Mouse (Mus musculus): ENCODE results near the gene BC053393. TPM values are rescaled to one million over a fixed set of nuclear protein-coding genes. Genes with fewer than 3 reads are reported as not detected.

BC053393 gene
- polyA plus RNA-seq (2015; fragmentation: Nextera tagmentation; extraction: Ambion mirVana) = not detected in 2 replicates

DNA sequence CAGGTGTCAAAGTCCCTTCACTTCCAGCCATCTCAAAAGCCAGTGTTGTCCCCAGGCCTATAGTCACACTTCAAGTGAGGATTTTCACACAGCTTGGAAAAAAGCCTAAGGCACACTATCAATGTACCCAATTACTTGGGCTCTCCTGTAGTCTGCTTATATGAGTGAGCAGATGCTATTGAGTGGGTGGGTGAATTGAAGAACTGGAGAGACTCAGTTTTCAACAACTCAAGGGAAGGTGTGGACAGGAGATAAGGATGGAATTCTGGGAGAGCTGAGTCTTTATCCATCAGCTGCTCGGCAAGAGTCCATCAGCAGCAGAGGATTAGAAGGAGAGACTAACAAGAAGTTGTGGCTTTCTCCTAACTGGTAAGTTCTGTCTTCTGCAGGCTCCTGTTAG, at the start of gene BC053393:
Gene BC053393, plus strand, starts transcription at position 210 of the 400 bp plus-strand sequence.
- H3K27ac ChIP-seq (replicated peaks) = no peak within 1 kb of the TSS
- ATAC-seq (ENCODE audit: low FRiP score, low TSS enrichment) = no peak
- no peaks in the 10 kb centered on the region for H3K4me1 ChIP-seq (replicated peaks; ENCODE audit: control insufficient read depth, insufficient read depth)
- H3K4me3 ChIP-seq (ENCODE audit: low read depth, low read length) = no peak within 1 kb of the TSS
- no peaks in the 10 kb centered on the region for H3K36me3 ChIP-seq (ENCODE audit: control insufficient read depth, insufficient read depth, low read length)
- no peak for DNase-seq (ENCODE audit: low spot score)
- H3K4me2 ChIP-seq (replicated peaks; ENCODE audit: low read depth) = no peak within 1 kb of the TSS
- H3K9me3 ChIP-seq (ENCODE audit: control insufficient read depth, low read length) = no peaks in the 10 kb centered on the region
- TF ChIP-seq EP300 (optimal IDR thresholded peaks at IDR 0.05) (no peak), CTCF (IDR thresholded peaks at IDR 0.05; ENCODE audit: low read depth) (no peak)
- H3K27me3 ChIP-seq (ENCODE audit: control insufficient read depth, insufficient read depth, low read length) = no peaks in the 10 kb centered on the region
- WGBS = 50% methylated on average over 1 of the region's 1 CpGs
- H3K9ac ChIP-seq (ENCODE audit: low read length) = no peak within 1 kb of the TSS

GRCm38 (mm10) chr11:46522719-46523118, 48.6 kb upstream of the BC053393 start:
- Histone ChIP-seq H3K4me3 (ENCODE audit: low read depth, low read length) (no peak overlapping the region), H3K4me1 (replicated peaks; ENCODE audit: control insufficient read depth, insufficient read depth) (no peaks in the 10 kb centered on the region), H3K27ac (replicated peaks) (no peak overlapping the region), H3K4me2 (replicated peaks; ENCODE audit: low read depth) (no peak overlapping the region), H3K36me3 (ENCODE audit: control insufficient read depth, insufficient read depth, low read length) (no peaks in the 10 kb centered on the region), H3K9me3 (ENCODE audit: control insufficient read depth, low read length) (no peaks in the 10 kb centered on the region), H3K27me3 (ENCODE audit: control insufficient read depth, insufficient read depth, low read length) (no peaks in the 10 kb centered on the region), H3K9ac (ENCODE audit: low read length) (no peak overlapping the region)
- DNase-seq (ENCODE audit: low spot score) (no peak), ATAC-seq (ENCODE audit: low FRiP score, low TSS enrichment) (no peak)
- TF ChIP-seq EP300 (optimal IDR thresholded peaks at IDR 0.05) (no peak), CTCF (IDR thresholded peaks at IDR 0.05; ENCODE audit: low read depth) (peak; percentile 51)
- 75% methylated on average over 3 of the region's 3 CpGs for WGBS

DNA sequence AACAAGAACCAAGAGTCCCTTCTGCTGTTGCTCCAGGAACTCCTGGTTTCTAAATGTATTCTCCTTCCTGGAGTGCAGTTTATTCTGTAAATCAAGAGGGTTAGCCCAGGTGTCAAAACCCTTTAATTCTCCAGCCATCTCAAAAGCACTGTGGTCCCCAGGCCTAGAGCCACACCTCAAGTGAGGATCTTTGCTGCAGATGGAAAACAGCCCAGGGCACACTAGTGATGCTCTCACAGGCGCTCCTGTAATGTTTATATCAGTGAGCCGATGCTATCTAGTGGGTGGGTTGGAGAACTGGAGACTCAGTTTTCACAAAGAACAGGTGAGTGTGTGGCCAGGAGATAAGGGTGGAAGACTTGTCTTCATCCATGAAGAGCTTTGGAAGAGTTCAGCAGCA, 47.4 kb upstream of the BC053393 start, which contains the start of gene Gm12169:
Gene Gm12169, plus strand, starts transcription at position 301 of the 400 bp plus-strand sequence.
- Histone ChIP-seq H3K36me3 (ENCODE audit: control insufficient read depth, insufficient read depth, low read length) (no peaks in the 10 kb centered on the region), H3K27ac (replicated peaks) (no peak within 1 kb of the TSS), H3K9me3 (ENCODE audit: control insufficient read depth, low read length) (no peaks in the 10 kb centered on the region), H3K4me3 (ENCODE audit: low read depth, low read length) (no peak within 1 kb of the TSS), H3K9ac (ENCODE audit: low read length) (no peak within 1 kb of the TSS), H3K4me2 (replicated peaks; ENCODE audit: low read depth) (no peak within 1 kb of the TSS), H3K27me3 (ENCODE audit: control insufficient read depth, insufficient read depth, low read length) (no peaks in the 10 kb centered on the region), H3K4me1 (replicated peaks; ENCODE audit: control insufficient read depth, insufficient read depth) (no peaks in the 10 kb centered on the region)
- no peak for DNase-seq (ENCODE audit: low spot score)
- 82% methylated on average over 2 of the region's 2 CpGs for WGBS
- no peak for TF ChIP-seq EP300 (optimal IDR thresholded peaks at IDR 0.05)
- TF ChIP-seq CTCF (IDR thresholded peaks at IDR 0.05; ENCODE audit: low read depth) = no peak
- no peak for ATAC-seq (ENCODE audit: low FRiP score, low TSS enrichment)

- Histone ChIP-seq H3K27ac (replicated peaks) (no peak overlapping the region), H3K9me3 (ENCODE audit: control insufficient read depth, low read length) (no peaks in the 10 kb centered on the region), H3K27me3 (ENCODE audit: control insufficient read depth, insufficient read depth, low read length) (no peaks in the 10 kb centered on the region), H3K9ac (ENCODE audit: low read length) (no peak overlapping the region), H3K4me1 (replicated peaks; ENCODE audit: control insufficient read depth, insufficient read depth) (no peaks in the 10 kb centered on the region), H3K4me2 (replicated peaks; ENCODE audit: low read depth) (no peak overlapping the region), H3K4me3 (ENCODE audit: low read depth, low read length) (no peak overlapping the region), H3K36me3 (ENCODE audit: control insufficient read depth, insufficient read depth, low read length) (no peaks in the 10 kb centered on the region)
- 64% methylated on average over 4 of the region's 4 CpGs for WGBS
- ATAC-seq (ENCODE audit: low FRiP score, low TSS enrichment) (no peak), DNase-seq (ENCODE audit: low spot score) (no peak)
- TF ChIP-seq CTCF (IDR thresholded peaks at IDR 0.05; ENCODE audit: low read depth) = no peak
- no peak for TF ChIP-seq EP300 (optimal IDR thresholded peaks at IDR 0.05)
Observed at GRCm38 (mm10) chr11:46530149-46530548, 41.2 kb upstream of the BC053393 start.

GRCm38 (mm10) chr11:46536978-46537377, 34.4 kb upstream of the BC053393 start:
- Histone ChIP-seq H3K4me2 (replicated peaks; ENCODE audit: low read depth) (no peak overlapping the region), H3K27me3 (ENCODE audit: control insufficient read depth, insufficient read depth, low read length) (no peaks in the 10 kb centered on the region), H3K4me3 (ENCODE audit: low read depth, low read length) (no peak overlapping the region), H3K4me1 (replicated peaks; ENCODE audit: control insufficient read depth, insufficient read depth) (no peaks in the 10 kb centered on the region), H3K36me3 (ENCODE audit: control insufficient read depth, insufficient read depth, low read length) (no peaks in the 10 kb centered on the region), H3K9ac (ENCODE audit: low read length) (no peak overlapping the region), H3K27ac (replicated peaks) (no peak overlapping the region), H3K9me3 (ENCODE audit: control insufficient read depth, low read length) (no peaks in the 10 kb centered on the region)
- ATAC-seq (ENCODE audit: low FRiP score, low TSS enrichment) (no peak), DNase-seq (ENCODE audit: low spot score) (no peak)
- WGBS = 75% methylated on average over 4 of the region's 4 CpGs
- TF ChIP-seq CTCF (IDR thresholded peaks at IDR 0.05; ENCODE audit: low read depth) (no peak), EP300 (optimal IDR thresholded peaks at IDR 0.05) (no peak)

DNA sequence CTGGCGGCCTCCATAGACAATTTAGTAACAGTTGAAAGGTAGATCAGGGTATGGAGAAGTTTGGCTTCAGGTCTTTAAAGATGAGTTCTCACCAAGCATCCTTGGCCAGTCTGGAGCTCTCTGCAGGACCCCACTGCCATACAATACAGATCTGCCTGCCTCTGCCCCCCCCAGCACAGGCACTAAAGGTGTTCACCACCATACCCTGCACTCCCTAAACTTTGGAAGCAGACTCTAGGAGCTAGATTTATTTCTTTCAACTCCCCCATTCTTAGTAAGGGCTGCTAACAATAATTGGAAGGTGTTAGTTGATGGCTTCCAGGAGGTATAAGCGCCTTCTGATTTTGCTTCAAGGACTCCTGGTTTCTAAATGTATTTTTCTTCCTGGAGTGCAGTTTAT, 27.8 kb upstream of the BC053393 start:
- H3K9ac ChIP-seq (ENCODE audit: low read length) = no peak overlapping the region
- H3K27ac ChIP-seq (replicated peaks) = no peak overlapping the region
- H3K9me3 ChIP-seq (ENCODE audit: control insufficient read depth, low read length) = no peaks in the 10 kb centered on the region
- no peak for DNase-seq (ENCODE audit: low spot score)
- no peak overlapping the region for H3K4me2 ChIP-seq (replicated peaks; ENCODE audit: low read depth)
- no peak for ATAC-seq (ENCODE audit: low FRiP score, low TSS enrichment)
- no peaks in the 10 kb centered on the region for H3K4me1 ChIP-seq (replicated peaks; ENCODE audit: control insufficient read depth, insufficient read depth)
- no peaks in the 10 kb centered on the region for H3K27me3 ChIP-seq (ENCODE audit: control insufficient read depth, insufficient read depth, low read length)
- WGBS = 84% methylated on average over 2 of the region's 2 CpGs
- no peak overlapping the region for H3K4me3 ChIP-seq (ENCODE audit: low read depth, low read length)
- TF ChIP-seq EP300 (optimal IDR thresholded peaks at IDR 0.05) = no peak
- TF ChIP-seq CTCF (IDR thresholded peaks at IDR 0.05; ENCODE audit: low read depth) = no peak
- H3K36me3 ChIP-seq (ENCODE audit: control insufficient read depth, insufficient read depth, low read length) = no peaks in the 10 kb centered on the region
